Mouse (Mus musculus): ENCODE data around the gene Mkrn2. TPM values are rescaled to one million over a fixed set of nuclear protein-coding genes. Genes with fewer than 3 reads are reported as not detected.

Gene Mkrn2
- polyA plus RNA-seq, 1 experiment from 2014 or later, result 24.0 TPM

- peaks cover 13% of the 10 kb centered on the region for H3K36me3 ChIP-seq (ENCODE audit: control insufficient read depth, insufficient read depth, low read length)
- DNase-seq (ENCODE audit: low spot score, missing footprints), result no peak
- no peaks in the 10 kb centered on the region for H3K4me1 ChIP-seq (ENCODE audit: control insufficient read depth, insufficient read depth, low read length)
- H3K27me3 ChIP-seq (ENCODE audit: control insufficient read depth, insufficient read depth, low read length), result no peaks in the 10 kb centered on the region
- no peak overlapping the region for H3K27ac ChIP-seq (ENCODE audit: low read depth, low read length)
- no peaks in the 10 kb centered on the region for H3K9me3 ChIP-seq (ENCODE audit: control insufficient read depth, low read length)
- no peak overlapping the region for H3K4me3 ChIP-seq (ENCODE audit: low read depth, low read length)
- no peak for ATAC-seq (ENCODE audit: low FRiP score)
- WGBS, result 82% methylated on average over 3 of the region's 3 CpGs
- no peak overlapping the region for H3K4me2 ChIP-seq
- no peak overlapping the region for H3K9ac ChIP-seq (ENCODE audit: low read length)
These were observed 20.9 kb upstream of the Mkrn2 start for GRCm38 (mm10) chr6:115580810-115581209.

GRCm38 (mm10) chr6:115582328-115583115 lies 19.2 kb upstream of the Mkrn2 start:
- H3K9ac ChIP-seq (ENCODE audit: low read length), result no peak overlapping the region
- peaks cover 4% of the 10 kb centered on the region for H3K36me3 ChIP-seq (ENCODE audit: control insufficient read depth, insufficient read depth, low read length)
- H3K4me1 ChIP-seq (ENCODE audit: control insufficient read depth, insufficient read depth, low read length), result no peaks in the 10 kb centered on the region
- no peaks in the 10 kb centered on the region for H3K27me3 ChIP-seq (ENCODE audit: control insufficient read depth, insufficient read depth, low read length)
- H3K27ac ChIP-seq (ENCODE audit: low read depth, low read length), result no peak overlapping the region
- H3K4me2 ChIP-seq, result no peak overlapping the region
- ATAC-seq (ENCODE audit: low FRiP score), result no peak
- DNase-seq (ENCODE audit: low spot score, missing footprints), result no peak
- no peaks in the 10 kb centered on the region for H3K9me3 ChIP-seq (ENCODE audit: control insufficient read depth, low read length)
- 80% methylated on average over 10 of the region's 10 CpGs for WGBS
- no peak overlapping the region for H3K4me3 ChIP-seq (ENCODE audit: low read depth, low read length)

GRCm38 (mm10) chr6:115583430-115584125 lies 18.1 kb upstream of the Mkrn2 start:
- Histone ChIP-seq H3K9me3 (ENCODE audit: control insufficient read depth, low read length) (no peaks in the 10 kb centered on the region), H3K27me3 (ENCODE audit: control insufficient read depth, insufficient read depth, low read length) (no peaks in the 10 kb centered on the region), H3K4me1 (ENCODE audit: control insufficient read depth, insufficient read depth, low read length) (no peaks in the 10 kb centered on the region), H3K4me3 (ENCODE audit: low read depth, low read length) (no peak overlapping the region), H3K27ac (ENCODE audit: low read depth, low read length) (no peak overlapping the region), H3K36me3 (ENCODE audit: control insufficient read depth, insufficient read depth, low read length) (no peaks in the 10 kb centered on the region), H3K4me2 (no peak overlapping the region), H3K9ac (ENCODE audit: low read length) (no peak overlapping the region)
- ATAC-seq (ENCODE audit: low FRiP score) (no peak), DNase-seq (ENCODE audit: low spot score, missing footprints) (no peak)
- WGBS, result 80% methylated on average over 6 of the region's 6 CpGs

GRCm38 (mm10) chr6:115584176-115584575 lies 17.5 kb upstream of the Mkrn2 start:
- no peak overlapping the region for H3K4me2 ChIP-seq
- H3K27me3 ChIP-seq (ENCODE audit: control insufficient read depth, insufficient read depth, low read length), result no peaks in the 10 kb centered on the region
- ATAC-seq (ENCODE audit: low FRiP score) (no peak), DNase-seq (ENCODE audit: low spot score, missing footprints) (no peak)
- H3K27ac ChIP-seq (ENCODE audit: low read depth, low read length), result no peak overlapping the region
- H3K4me3 ChIP-seq (ENCODE audit: low read depth, low read length), result no peak overlapping the region
- no peak overlapping the region for H3K9ac ChIP-seq (ENCODE audit: low read length)
- no peaks in the 10 kb centered on the region for H3K36me3 ChIP-seq (ENCODE audit: control insufficient read depth, insufficient read depth, low read length)
- no peaks in the 10 kb centered on the region for H3K9me3 ChIP-seq (ENCODE audit: control insufficient read depth, low read length)
- no peaks in the 10 kb centered on the region for H3K4me1 ChIP-seq (ENCODE audit: control insufficient read depth, insufficient read depth, low read length)
- 79% methylated on average over 3 of the region's 3 CpGs for WGBS

- Histone ChIP-seq H3K27me3 (ENCODE audit: control insufficient read depth, insufficient read depth, low read length) (no peaks in the 10 kb centered on the region), H3K9ac (ENCODE audit: low read length) (no peak overlapping the region), H3K4me3 (ENCODE audit: low read depth, low read length) (no peak overlapping the region), H3K4me1 (ENCODE audit: control insufficient read depth, insufficient read depth, low read length) (no peaks in the 10 kb centered on the region), H3K4me2 (no peak overlapping the region), H3K27ac (ENCODE audit: low read depth, low read length) (no peak overlapping the region), H3K36me3 (ENCODE audit: control insufficient read depth, insufficient read depth, low read length) (no peaks in the 10 kb centered on the region), H3K9me3 (ENCODE audit: control insufficient read depth, low read length) (no peaks in the 10 kb centered on the region)
- 89% methylated on average over 10 of the region's 10 CpGs for WGBS
- ATAC-seq (ENCODE audit: low FRiP score), result no peak
- no peak for DNase-seq (ENCODE audit: low spot score, missing footprints)
These were observed 15.4 kb upstream of the Mkrn2 start for GRCm38 (mm10) chr6:115586321-115586720.

- no peak for DNase-seq (ENCODE audit: low spot score, missing footprints)
- Histone ChIP-seq H3K27ac (ENCODE audit: low read depth, low read length) (no peak overlapping the region), H3K9ac (ENCODE audit: low read length) (no peak overlapping the region), H3K9me3 (ENCODE audit: control insufficient read depth, low read length) (no peaks in the 10 kb centered on the region), H3K36me3 (ENCODE audit: control insufficient read depth, insufficient read depth, low read length) (no peaks in the 10 kb centered on the region), H3K4me2 (no peak overlapping the region), H3K4me1 (ENCODE audit: control insufficient read depth, insufficient read depth, low read length) (no peaks in the 10 kb centered on the region), H3K27me3 (ENCODE audit: control insufficient read depth, insufficient read depth, low read length) (no peaks in the 10 kb centered on the region), H3K4me3 (ENCODE audit: low read depth, low read length) (no peak overlapping the region)
- ATAC-seq (ENCODE audit: low FRiP score), result no peak
- WGBS, result 89% methylated on average over 19 of the region's 19 CpGs
These were observed 9.9 kb upstream of the Mkrn2 start for GRCm38 (mm10) chr6:115591692-115592359.

GRCm38 (mm10) chr6:115592458-115592857 lies 9.2 kb upstream of the Mkrn2 start, which contains the start of gene Mkrn2os:
Mkrn2os (minus strand) TSS chr6:115592576.
- no peak within 1 kb of the TSS for H3K9ac ChIP-seq (ENCODE audit: low read length)
- H3K4me3 ChIP-seq (ENCODE audit: low read depth, low read length), result no peak within 1 kb of the TSS
- no peaks in the 10 kb centered on the region for H3K9me3 ChIP-seq (ENCODE audit: control insufficient read depth, low read length)
- DNase-seq (ENCODE audit: low spot score, missing footprints) (no peak), ATAC-seq (ENCODE audit: low FRiP score) (no peak)
- H3K27ac ChIP-seq (ENCODE audit: low read depth, low read length), result no peak within 1 kb of the TSS
- no peaks in the 10 kb centered on the region for H3K27me3 ChIP-seq (ENCODE audit: control insufficient read depth, insufficient read depth, low read length)
- no peaks in the 10 kb centered on the region for H3K36me3 ChIP-seq (ENCODE audit: control insufficient read depth, insufficient read depth, low read length)
- H3K4me2 ChIP-seq, result no peak within 1 kb of the TSS
- no peaks in the 10 kb centered on the region for H3K4me1 ChIP-seq (ENCODE audit: control insufficient read depth, insufficient read depth, low read length)
- WGBS, result 65% methylated on average over 5 of the region's 5 CpGs

- Histone ChIP-seq H3K27ac (ENCODE audit: low read depth, low read length) (no peak overlapping the region), H3K9me3 (ENCODE audit: control insufficient read depth, low read length) (no peaks in the 10 kb centered on the region), H3K4me2 (no peak overlapping the region), H3K4me3 (ENCODE audit: low read depth, low read length) (no peak overlapping the region), H3K9ac (ENCODE audit: low read length) (no peak overlapping the region), H3K4me1 (ENCODE audit: control insufficient read depth, insufficient read depth, low read length) (no peaks in the 10 kb centered on the region), H3K36me3 (ENCODE audit: control insufficient read depth, insufficient read depth, low read length) (no peaks in the 10 kb centered on the region), H3K27me3 (ENCODE audit: control insufficient read depth, insufficient read depth, low read length) (no peaks in the 10 kb centered on the region)
- DNase-seq (ENCODE audit: low spot score, missing footprints), result no peak
- 74% methylated on average over 4 of the region's 4 CpGs for WGBS
- ATAC-seq (ENCODE audit: low FRiP score), result no peak
These were observed 8.4 kb upstream of the Mkrn2 start for GRCm38 (mm10) chr6:115593252-115593651.

- Histone ChIP-seq H3K4me3 (ENCODE audit: low read depth, low read length) (no peak overlapping the region), H3K27me3 (ENCODE audit: control insufficient read depth, insufficient read depth, low read length) (no peaks in the 10 kb centered on the region), H3K9ac (ENCODE audit: low read length) (no peak overlapping the region), H3K4me2 (no peak overlapping the region), H3K36me3 (ENCODE audit: control insufficient read depth, insufficient read depth, low read length) (no peaks in the 10 kb centered on the region), H3K9me3 (ENCODE audit: control insufficient read depth, low read length) (no peaks in the 10 kb centered on the region), H3K4me1 (ENCODE audit: control insufficient read depth, insufficient read depth, low read length) (no peaks in the 10 kb centered on the region), H3K27ac (ENCODE audit: low read depth, low read length) (no peak overlapping the region)
- 78% methylated on average over 3 of the region's 3 CpGs for WGBS
- DNase-seq (ENCODE audit: low spot score, missing footprints) (no peak), ATAC-seq (ENCODE audit: low FRiP score) (no peak)
These were observed 7.2 kb upstream of the Mkrn2 start for GRCm38 (mm10) chr6:115594463-115594862.
